Mouse (Mus musculus): ENCODE data around the gene Cd36.
"Not testable (repeated sequence)": the region's sequence is repeated elsewhere in the genome, so short reads cannot be mapped to it uniquely, and the experiment has no call there.

The Cd36 gene

GRCm38 (mm10) chr5:17888598-17888997, at the start of gene Cd36:
Gene Cd36, minus strand, starts transcription at chr5:17888801.
- no peak for DNase-seq

- DNase-seq, result no peak
These were observed 45.9 kb upstream of the Cd36 start for GRCm38 (mm10) chr5:17934501-17934900.

- DNase-seq, result not testable (repeated sequence)
These were observed 43.0 kb upstream of the Cd36 start for GRCm38 (mm10) chr5:17931588-17931987.

- no peak for DNase-seq
These were observed 40.5 kb upstream of the Cd36 start for GRCm38 (mm10) chr5:17929006-17929567.

- no peak for DNase-seq
These were observed 39.9 kb upstream of the Cd36 start for GRCm38 (mm10) chr5:17928471-17928870.

DNA sequence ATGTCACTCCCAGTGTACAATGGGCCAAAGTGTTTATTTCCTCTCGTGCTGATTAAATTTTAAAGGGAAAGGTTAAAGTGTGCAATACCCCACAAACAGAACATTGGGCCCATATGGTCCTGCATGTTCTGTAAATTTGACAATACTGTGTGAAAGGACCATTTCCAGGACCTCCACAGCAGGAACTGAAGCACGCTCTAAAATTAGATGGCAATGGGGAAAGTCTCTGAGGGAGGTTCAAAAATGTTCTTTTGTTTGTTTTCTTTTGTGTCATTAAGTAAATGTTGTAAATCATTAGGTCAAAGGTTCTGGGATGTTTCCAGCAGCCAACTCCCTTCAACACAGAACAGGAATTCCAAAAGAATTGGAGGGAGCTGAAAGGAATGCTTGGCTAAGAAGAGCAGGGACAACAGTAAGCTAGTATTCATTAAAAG, 35.5 kb upstream of the Cd36 start:
- DNase-seq, result no peak

- no peak for DNase-seq
These were observed 35.0 kb upstream of the Cd36 start for GRCm38 (mm10) chr5:17923648-17924047.

DNA sequence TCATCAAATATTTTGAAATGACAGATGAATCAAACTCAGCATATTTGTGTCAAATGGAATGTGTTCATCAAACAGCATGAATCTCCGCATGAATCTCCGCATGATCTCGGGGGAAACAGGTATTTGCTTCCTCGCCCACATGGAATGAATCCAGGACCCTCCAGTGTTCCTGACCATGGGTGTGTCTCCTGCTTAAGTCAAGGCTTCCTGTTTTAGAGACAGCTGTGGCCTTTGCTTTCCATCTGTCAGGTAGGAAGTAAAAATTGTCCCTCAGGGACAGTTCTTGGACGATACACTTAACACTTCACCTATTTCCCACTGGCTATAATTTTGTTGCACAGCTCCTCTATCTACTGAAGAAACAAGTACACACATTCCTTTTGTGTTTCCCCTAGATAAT, 30.4 kb upstream of the Cd36 start:
- no peak for DNase-seq

- DNase-seq, result no peak
These were observed 16.2 kb upstream of the Cd36 start for GRCm38 (mm10) chr5:17904766-17905165.

- no peak for DNase-seq
These were observed 10.3 kb upstream of the Cd36 start for GRCm38 (mm10) chr5:17898948-17899347.

GRCm38 (mm10) chr5:17897641-17898040, 9.0 kb upstream of the Cd36 start:
- DNase-seq, result not testable (repeated sequence)

DNA sequence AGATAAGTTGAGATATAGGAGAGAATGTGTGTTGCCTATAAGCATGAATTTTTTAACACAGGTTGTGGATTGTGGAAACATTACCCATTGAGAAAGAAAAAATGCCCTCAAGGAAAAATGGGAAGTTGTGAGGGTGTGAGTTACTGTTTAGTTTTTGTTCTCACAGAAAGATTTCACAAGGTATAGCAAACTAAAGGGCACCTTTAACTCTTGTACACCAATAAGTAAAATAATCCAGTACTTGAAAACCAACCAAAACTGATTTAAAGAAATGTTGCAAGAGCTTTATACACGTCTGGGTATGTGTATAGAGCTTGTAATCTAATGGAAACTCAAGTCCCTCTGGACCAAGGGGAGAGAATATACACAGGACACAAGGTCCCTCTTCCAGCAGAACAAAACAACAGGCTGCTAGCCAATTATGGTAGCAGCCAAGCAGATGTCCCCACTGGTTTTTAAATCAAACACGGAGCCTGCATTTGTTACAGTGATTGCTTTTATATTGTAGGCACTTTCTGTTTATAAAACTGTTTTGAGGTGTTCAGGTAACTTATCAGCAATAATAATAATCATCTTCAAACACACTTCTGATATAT, 5.1 kb upstream of the Cd36 start:
- DNase-seq, result no peak

- DNase-seq, result no peak
These were observed 690 bp upstream of the Cd36 start for GRCm38 (mm10) chr5:17889291-17889690.

DNA sequence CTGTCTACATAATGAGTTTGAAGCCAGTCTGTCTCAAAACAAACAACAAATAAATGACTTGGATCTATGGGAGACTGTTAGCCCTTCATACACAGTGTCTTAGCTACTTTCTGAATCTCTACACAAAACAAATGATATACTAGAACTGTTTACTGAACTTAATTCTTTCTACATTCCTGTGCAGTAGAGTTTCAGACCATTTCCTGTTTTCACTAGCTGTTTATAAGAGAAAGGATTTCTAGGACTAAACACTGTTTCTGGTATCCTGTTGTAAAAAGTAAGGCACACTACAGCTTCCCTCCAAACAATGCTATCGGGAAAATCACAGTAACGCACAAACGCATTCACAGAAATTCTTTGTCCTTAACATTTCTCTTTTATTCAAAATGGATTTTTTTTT, 2.2 kb downstream of the Cd36 start:
- no peak for DNase-seq

- DNase-seq, result no peak
These were observed 5.2 kb downstream of the Cd36 start for GRCm38 (mm10) chr5:17883357-17883875.

GRCm38 (mm10) chr5:17881542-17881896, 7.1 kb downstream of the Cd36 start:
- no peak for DNase-seq

- DNase-seq, result no peak
These were observed 7.6 kb downstream of the Cd36 start for GRCm38 (mm10) chr5:17880799-17881541.

DNA sequence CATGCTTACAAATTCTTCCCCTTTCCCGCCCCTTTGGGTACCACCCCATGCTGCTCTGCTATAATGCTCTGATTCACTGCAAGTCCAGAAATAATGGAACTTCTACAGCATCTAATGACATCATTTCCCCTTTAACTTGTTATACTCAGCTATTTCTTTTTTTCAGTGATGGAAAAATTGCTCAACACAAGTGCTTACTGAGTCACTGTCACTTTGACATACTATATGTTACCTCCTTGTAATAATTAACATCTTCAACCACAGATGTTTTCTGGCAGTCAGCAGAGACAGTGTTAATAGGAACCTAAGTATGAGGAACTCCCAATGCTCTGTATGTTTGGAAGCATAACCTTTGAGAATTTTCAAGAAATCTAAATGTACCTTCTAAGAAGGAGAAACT, 8.7 kb downstream of the Cd36 start:
- no peak for DNase-seq

- no peak for DNase-seq
These were observed 11.6 kb downstream of the Cd36 start for GRCm38 (mm10) chr5:17877044-17877443.

GRCm38 (mm10) chr5:17876637-17877036, 12.0 kb downstream of the Cd36 start:
- DNase-seq, result no peak

- no peak for DNase-seq
These were observed 14.3 kb downstream of the Cd36 start for GRCm38 (mm10) chr5:17874335-17874734.

DNA sequence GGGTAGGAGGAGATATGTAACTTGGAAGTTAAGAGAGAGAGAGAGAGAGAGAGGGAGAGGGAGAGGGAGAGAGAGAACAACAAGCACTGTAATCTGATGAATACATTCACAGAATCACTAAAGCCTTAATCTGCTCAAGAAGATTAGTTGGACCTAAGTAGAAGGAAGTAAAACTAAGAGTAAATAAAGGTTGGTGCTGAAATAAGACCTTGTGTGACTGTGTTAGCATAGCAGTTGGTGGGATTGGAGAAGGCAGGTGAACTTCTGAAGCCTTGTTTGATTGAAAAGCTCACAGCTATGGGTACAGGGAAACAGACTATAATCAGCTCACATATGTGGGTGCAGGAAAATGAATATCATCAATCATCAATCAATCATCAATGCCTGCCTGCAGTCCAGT, 23.2 kb downstream of the Cd36 start:
- DNase-seq, result no peak

- DNase-seq, result no peak
These were observed 25.5 kb downstream of the Cd36 start for GRCm38 (mm10) chr5:17863085-17863484.

DNA sequence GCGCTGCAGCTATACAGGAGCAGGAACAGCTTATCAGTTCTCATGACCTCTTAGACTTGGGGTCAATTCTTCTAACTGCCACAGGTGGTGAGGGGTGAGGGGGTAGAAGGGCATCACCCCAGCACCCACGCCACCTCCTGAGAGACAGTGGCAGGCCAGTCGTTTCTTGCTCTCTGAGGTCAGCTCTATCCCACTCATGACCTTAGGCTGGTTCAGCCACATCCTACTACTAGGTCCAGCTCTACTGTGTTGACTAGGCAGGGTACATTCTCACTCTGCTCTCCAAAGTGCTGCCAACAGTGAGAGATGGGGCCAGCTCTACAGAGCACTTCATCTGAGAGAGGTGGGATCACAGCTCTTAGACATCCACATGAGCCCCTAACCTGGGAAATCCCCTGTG, 30.2 kb downstream of the Cd36 start:
- no peak for DNase-seq
